Mouse (Mus musculus) heart, postnatal 0 days (tissue): ENCODE data around the gene Dnm3. TPM values are rescaled to one million over a fixed set of nuclear protein-coding genes. Genes with fewer than 3 reads are reported as not detected.

ENCODE experiments used
- ATAC-seq: fragments of 200-750 bp; cut with Nextera tagmentation; 2 replicates; pipeline ENCODE4 v1.8.0; 2017; ENCODE audit warnings: low read depth, moderate number of reproducible peaks, moderate library complexity; ENCODE audit not compliant: insufficient read depth
- DNase-seq: peaks from one replicate; pipeline ENCODE4 v3.0.0-alpha.2; 2016; ENCODE audit warnings: low spot score
- H3K27ac ChIP-seq: fragments of 300-500 bp; sonication (generic); 2 replicates; pipeline ENCODE4 v1.5.1; 2014; ENCODE audit warnings: low read depth, mild to moderate bottlenecking
- H3K27me3 ChIP-seq: fragments of 300-500 bp; sonication (generic); 2 replicates; pipeline ENCODE4 v1.6.1; 2014; ENCODE audit warnings: low read length, mixed read lengths; ENCODE audit not compliant: control insufficient read depth, insufficient read depth
- H3K36me3 ChIP-seq: fragments of 300-500 bp; sonication (generic); replicated peaks from 2 replicates; pipeline ENCODE4 v1.6.1; 2014; ENCODE audit warnings: low read length, mixed read lengths; ENCODE audit not compliant: control insufficient read depth, insufficient read depth
- H3K4me1 ChIP-seq: fragments of 300-500 bp; sonication (generic); 2 replicates; pipeline ENCODE4 v1.6.1; 2014; ENCODE audit warnings: antibody characterized with exemption; ENCODE audit not compliant: control insufficient read depth, insufficient read depth
- H3K4me2 ChIP-seq: fragments of 300-500 bp; sonication (generic); 2 replicates; pipeline ENCODE4 v1.6.1; 2014; ENCODE audit warnings: low read depth, mild to moderate bottlenecking, low read length, moderate library complexity
- H3K4me3 ChIP-seq: fragments of 300-500 bp; sonication (generic); 2 replicates; pipeline ENCODE4 v1.5.1; 2014; ENCODE audit warnings: low read depth, low read length
- H3K9ac ChIP-seq: fragments of 300-500 bp; sonication (generic); replicated peaks from 2 replicates; pipeline ENCODE4 v1.6.1; 2014; ENCODE audit warnings: low read depth, low read length, mixed read lengths
- H3K9me3 ChIP-seq: fragments of 300-500 bp; sonication (generic); replicated peaks from 2 replicates; pipeline ENCODE4 v1.6.1; 2016; ENCODE audit warnings: low read length; ENCODE audit not compliant: control insufficient read depth
- CTCF ChIP-seq: IDR thresholded peaks from 2 replicates; pipeline ENCODE4 v1.5.1; 2016; ENCODE audit warnings: antibody characterized with exemption, control low read depth, low read depth
- EP300 ChIP-seq: IDR thresholded peaks from 2 replicates; pipeline ENCODE4 v1.6.1; 2016; ENCODE audit warnings: antibody characterized with exemption, low read depth
- WGBS: fragments of 180-500 bp; shearing (Covaris S2); extraction: QIAGEN DNeasy Blood & Tissue Kit; methylation state at CpG from one replicate; pipeline ENCODE4 v1.1.7; 2014; 5-methylcytosine and 5-hydroxymethylcytosine counted together
- polyA plus RNA-seq: library from polyadenylated mRNA; unstranded; fragments of >200 nt; fragmentation: Nextera tagmentation; extraction: Ambion mirVana; gene quantifications from 2 replicates; pipeline ENCODE4 v1.2.1, GENCODE M21; 2015
- total RNA-seq: library from RNA; depleted of rRNA; stranded (reverse); fragments of >200 nt; gene quantifications from 2 replicates; pipeline ENCODE4 v1.2.3, GENCODE M21; 2014; ENCODE audit warnings: low replicate concordance

The Dnm3 gene
- total and polyA plus RNA-seq, 2 experiments from 2014 or later: 1.9 to 2.4 TPM

DNA sequence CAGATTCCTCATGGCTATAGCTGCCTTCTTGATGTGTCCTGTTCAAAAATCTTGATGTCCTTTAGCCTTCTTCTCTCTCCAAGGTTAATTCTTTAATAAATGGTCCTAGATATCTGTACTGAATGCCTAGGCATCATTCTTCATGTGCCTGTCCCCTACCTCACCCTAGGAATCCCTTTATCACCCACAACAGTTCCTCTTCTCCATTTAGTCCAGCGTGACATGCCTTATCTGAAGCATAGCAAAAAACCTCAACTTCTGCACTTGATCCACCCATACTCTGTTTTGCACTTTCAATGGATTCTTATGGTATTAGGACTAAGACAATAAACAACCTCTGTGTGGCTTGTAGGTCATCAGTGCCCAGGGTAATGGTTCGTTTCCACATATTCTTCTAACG lies 378.6 kb downstream of the Dnm3 start:
- Histone ChIP-seq H3K4me3 (no peak overlapping the region), H3K27me3 (no peaks in the 10 kb centered on the region), H3K9ac (no peak overlapping the region), H3K4me1 (no peaks in the 10 kb centered on the region), H3K27ac (no peak overlapping the region), H3K9me3 (no peaks in the 10 kb centered on the region), H3K36me3 (no peaks in the 10 kb centered on the region), H3K4me2 (no peak overlapping the region)
- ATAC-seq: no peak
- DNase-seq: no peak
- WGBS: 80% methylated on average over 3 of the region's 3 CpGs
- TF ChIP-seq EP300: no peak
- no peak for TF ChIP-seq CTCF

DNA sequence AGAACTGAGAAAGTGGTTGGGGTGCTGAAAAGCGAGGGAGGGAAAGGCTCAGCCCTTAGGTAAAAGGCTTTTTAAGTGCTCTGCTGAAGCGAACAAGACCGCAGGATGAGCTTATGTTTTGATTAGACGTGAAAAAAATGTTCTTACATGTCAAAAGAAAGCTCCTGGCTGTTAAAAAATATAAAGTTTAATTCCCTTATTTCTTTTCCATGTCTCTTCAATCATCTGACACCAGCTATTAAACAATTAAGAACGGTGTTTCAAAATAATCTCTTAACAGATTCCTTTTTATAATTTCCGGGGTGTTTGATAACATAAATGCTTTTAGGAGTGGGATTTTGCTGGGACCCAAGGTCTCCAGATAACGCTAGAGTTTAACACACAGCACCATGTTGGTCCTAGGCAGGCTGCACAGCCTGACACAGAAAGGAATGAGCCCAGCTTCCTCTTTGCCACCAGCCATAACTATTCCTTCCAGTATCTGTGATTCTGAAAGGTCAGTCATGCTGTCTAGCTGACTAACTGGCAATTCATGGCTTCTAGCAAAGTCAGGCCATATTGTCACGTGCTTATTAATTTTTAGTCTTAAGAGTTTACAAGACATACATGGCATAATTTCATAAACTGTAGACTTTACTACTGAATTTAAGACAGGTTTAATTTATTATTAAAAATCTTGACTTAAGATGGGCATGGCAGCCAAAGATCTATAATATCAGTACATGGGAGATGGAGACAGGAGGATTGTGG lies 383.1 kb downstream of the Dnm3 start:
- ATAC-seq: no peak
- peak overlapping the region; percentile 41; the same call in 1 of the 2 replicates for H3K27ac ChIP-seq

DNA sequence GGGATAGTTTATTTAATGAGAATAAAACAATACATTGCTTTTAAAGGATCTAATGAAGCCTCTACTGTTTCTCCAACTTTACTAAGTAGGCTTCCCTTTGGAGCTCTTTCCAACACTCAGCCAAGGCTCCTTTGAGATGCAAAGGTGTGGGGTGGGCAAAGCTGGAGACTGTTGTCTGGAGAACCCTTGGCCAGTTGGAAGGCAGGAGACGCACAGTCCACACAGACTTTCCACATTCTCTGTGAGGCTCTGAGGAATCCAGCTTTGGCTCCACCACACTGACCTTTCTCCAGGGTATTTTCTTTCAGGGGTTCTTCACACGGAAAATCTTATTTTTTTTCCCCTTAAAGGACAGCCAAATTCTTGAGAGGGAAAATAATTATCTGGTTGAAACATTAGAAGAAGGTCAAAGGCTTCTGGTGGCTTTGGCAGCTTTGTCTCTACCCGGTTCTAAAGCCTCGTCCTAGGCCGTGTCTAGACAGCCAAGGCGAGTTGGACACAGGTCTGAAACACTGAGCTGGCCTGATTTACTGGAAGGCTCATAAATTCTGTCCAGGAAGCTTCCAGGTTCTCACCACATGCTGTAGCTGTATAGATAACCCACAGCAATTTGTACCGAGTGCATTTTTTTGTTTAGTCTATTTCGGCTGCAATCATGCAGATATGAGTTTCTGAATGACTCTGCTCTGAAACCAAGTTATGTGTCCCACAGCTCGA lies 383.9 kb downstream of the Dnm3 start:
- no peak overlapping the region for H3K4me2 ChIP-seq
- no peak overlapping the region for H3K4me3 ChIP-seq
- no peak for ATAC-seq
- TF ChIP-seq CTCF: no peak
- no peak for TF ChIP-seq EP300
- DNase-seq: no peak
- H3K36me3 ChIP-seq: no peaks in the 10 kb centered on the region
- peak overlapping the region; percentile 41 for H3K27ac ChIP-seq
- 0 out of 2 replicates have a peak, but pooled peaks cover 3% of the 10 kb centered on the region for H3K9me3 ChIP-seq
- H3K9ac ChIP-seq: no peak overlapping the region
- H3K4me1 ChIP-seq: no peaks in the 10 kb centered on the region
- WGBS: 45% methylated on average over 9 of the region's 9 CpGs
- H3K27me3 ChIP-seq: no peaks in the 10 kb centered on the region

More for the DNA sequence above, 383.1 kb downstream of the Dnm3 start:
- Histone ChIP-seq H3K36me3 (no peaks in the 10 kb centered on the region), H3K4me3 (no peak overlapping the region), H3K4me2 (no peak overlapping the region), H3K4me1 (no peaks in the 10 kb centered on the region), H3K9me3 (0 out of 2 replicates have a peak, but pooled peaks cover 3% of the 10 kb centered on the region), H3K9ac (no peak overlapping the region), H3K27me3 (no peaks in the 10 kb centered on the region)
- TF ChIP-seq EP300 (no peak), CTCF (no peak)
- WGBS: 66% methylated on average over 8 of the region's 8 CpGs
- DNase-seq: no peak

DNA sequence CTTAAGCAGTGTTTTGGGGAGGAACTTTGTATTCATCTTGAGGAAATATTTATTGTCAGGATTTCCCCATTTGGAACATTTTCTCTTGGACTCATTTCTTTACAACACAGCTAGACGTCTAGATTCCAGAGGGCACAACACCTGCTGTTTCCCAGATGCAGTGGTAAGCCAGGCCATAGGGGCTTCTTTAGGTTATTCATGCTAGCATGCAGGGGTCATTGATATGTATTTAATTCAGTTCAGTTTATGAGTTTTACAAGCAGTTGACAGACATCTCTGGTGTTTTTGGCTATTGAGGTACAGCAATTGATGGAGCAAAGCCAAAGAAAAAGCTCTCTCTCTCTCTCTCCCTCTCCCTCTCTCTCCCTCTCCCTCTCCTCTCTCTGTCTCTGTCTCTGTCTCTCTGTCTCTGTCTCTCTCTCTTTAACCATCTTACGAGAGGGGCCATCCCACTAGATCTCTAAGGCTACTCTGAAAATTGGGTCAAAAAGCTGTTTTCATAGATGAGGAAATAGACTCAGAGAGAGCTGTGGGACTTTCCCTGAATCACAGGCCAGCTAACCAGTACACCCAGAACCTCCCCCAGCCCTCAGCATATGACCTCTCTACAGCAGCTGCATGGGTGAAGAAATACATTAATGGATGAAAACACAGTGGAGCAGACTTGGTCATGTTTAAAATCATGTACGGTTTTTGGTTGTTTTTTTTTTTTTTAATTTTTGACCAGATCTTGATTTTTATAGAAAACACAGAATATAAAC lies 384.8 kb downstream of the Dnm3 start:
- Histone ChIP-seq H3K27me3 (no peaks in the 10 kb centered on the region), H3K4me2 (no peak overlapping the region), H3K4me1 (no peaks in the 10 kb centered on the region), H3K36me3 (no peaks in the 10 kb centered on the region), H3K27ac (no peak overlapping the region), H3K9me3 (0 out of 2 replicates have a peak, but pooled peaks cover 3% of the 10 kb centered on the region), H3K4me3 (no peak overlapping the region), H3K9ac (no peak overlapping the region)
- DNase-seq: no peak
- TF ChIP-seq CTCF: no peak
- no peak for TF ChIP-seq EP300
- no peak for ATAC-seq
- WGBS: 75% methylated on average over 3 of the region's 3 CpGs

- Histone ChIP-seq H3K4me3 (no peak overlapping the region), H3K27ac (no peak overlapping the region), H3K27me3 (no peaks in the 10 kb centered on the region), H3K9ac (no peak overlapping the region), H3K4me1 (no peaks in the 10 kb centered on the region), H3K9me3 (0 out of 2 replicates have a peak, but pooled peaks cover 3% of the 10 kb centered on the region), H3K4me2 (no peak overlapping the region), H3K36me3 (no peaks in the 10 kb centered on the region)
- DNase-seq (no peak), ATAC-seq (no peak)
- WGBS: 87% methylated on average over 8 of the region's 8 CpGs
- no peak for TF ChIP-seq EP300
- no peak for TF ChIP-seq CTCF
Measured at GRCm38 (mm10) chr1:162092401-162092800, 385.4 kb downstream of the Dnm3 start.
